ENCODE assay signal across 31 mouse cellular contexts in genomic region chr1:180747827-180748226, GRCm38 (mm10). TPM values are rescaled to one million over a fixed set of nuclear protein-coding genes. Genes with fewer than 3 reads are reported as not detected.
"Had no signal": no experiment of that assay in that cellular context is flagged by ENCODE, and none has a peak within 500 bp of the region (broad histone marks: within the 10 kb centered on the region; RNA-seq: fewer than 3 reads in every experiment).

No protein-coding gene starts in this region.

- ATAC-seq: forebrain, embryonic 13.5 days; forebrain, embryonic 14.5 days; forebrain, embryonic 15.5 days; forebrain, embryonic 16.5 days; forebrain, postnatal 0 days had no signal

- H3K27ac ChIP-seq: embryonic facial prominence, embryonic 10.5 days; embryonic facial prominence, embryonic 12.5 days; embryonic facial prominence, embryonic 13.5 days; embryonic facial prominence, embryonic 15.5 days; forebrain, embryonic 10.5 days; forebrain, embryonic 12.5 days; forebrain, embryonic 13.5 days; forebrain, embryonic 15.5 days; gastrocnemius, adult 2 months; heart, adult 2 months had no signal

- H3K9me3 ChIP-seq: embryonic facial prominence, embryonic 10.5 days; embryonic facial prominence, embryonic 12.5 days; embryonic facial prominence, embryonic 13.5 days; embryonic facial prominence, embryonic 15.5 days; forebrain, embryonic 10.5 days; forebrain, embryonic 12.5 days; forebrain, embryonic 13.5 days; forebrain, embryonic 15.5 days had no signal

- H3K4me2 ChIP-seq: embryonic facial prominence, embryonic 12.5 days; embryonic facial prominence, embryonic 13.5 days; embryonic facial prominence, embryonic 15.5 days; forebrain, embryonic 12.5 days; forebrain, embryonic 13.5 days; forebrain, embryonic 15.5 days had no signal

- DNase-seq: cerebellum, adult 2 months; cerebellum, adult 8-10 months; cerebellum, adult 9-10 months; cerebellum, adult 9-11 months; cerebellum, postnatal 10 days; cerebellum, postnatal 14 days; cerebellum, postnatal 25 days; cerebellum, postnatal 36 days; embryo, embryonic 11 days; forebrain, postnatal 0 days; gastrocnemius, adult 2 months; gastrocnemius, postnatal 10 days; gastrocnemius, postnatal 14 days; gastrocnemius, postnatal 25 days; gastrocnemius, postnatal 36 days; heart, adult 18-20 months; heart, adult 2 months had no signal

- H3K9ac ChIP-seq: embryonic facial prominence, embryonic 12.5 days; embryonic facial prominence, embryonic 13.5 days; embryonic facial prominence, embryonic 15.5 days; forebrain, embryonic 12.5 days; forebrain, embryonic 13.5 days; forebrain, embryonic 15.5 days; forebrain, postnatal 0 days had no signal

- H3K4me3 ChIP-seq: embryonic facial prominence, embryonic 10.5 days; embryonic facial prominence, embryonic 12.5 days; embryonic facial prominence, embryonic 13.5 days; embryonic facial prominence, embryonic 15.5 days; erythroblast, embryonic 14.5 days; forebrain, embryonic 10.5 days; forebrain, embryonic 12.5 days; forebrain, embryonic 13.5 days; forebrain, embryonic 15.5 days; gastrocnemius, adult 2 months; heart, adult 2 months had no signal

- H3K4me1 ChIP-seq: embryonic facial prominence, embryonic 10.5 days; embryonic facial prominence, embryonic 12.5 days; embryonic facial prominence, embryonic 13.5 days; embryonic facial prominence, embryonic 15.5 days; forebrain, embryonic 10.5 days; forebrain, embryonic 12.5 days; forebrain, embryonic 13.5 days; forebrain, embryonic 15.5 days had no signal

- H3K27me3 ChIP-seq: embryonic facial prominence, embryonic 12.5 days; embryonic facial prominence, embryonic 13.5 days; embryonic facial prominence, embryonic 15.5 days; forebrain, embryonic 12.5 days; forebrain, embryonic 13.5 days; forebrain, embryonic 15.5 days had no signal

RNA-seq across cellular contexts. Expression of gene Mixl1, which starts 51.0 kb away (rescaled TPM):
- polyA plus RNA-seq: cerebellum, adult 2 months; cortical plate, adult 2 months; erythroblast, embryonic 14.5 days; forebrain, embryonic 12.5 days; forebrain, embryonic 16.5 days; frontal cortex, adult 2 months; gonadal fat pad, adult 2 months; heart, adult 2 months had no signal
